Mouse (Mus musculus) stomach, embryonic 15.5 days (tissue): ENCODE results near the gene 2410004B18Rik. TPM values are rescaled to one million over a fixed set of nuclear protein-coding genes. Genes with fewer than 3 reads are reported as not detected.

Source experiments
- ATAC-seq: fragments of 200-750 bp; cut with Nextera tagmentation; 2 replicates; pipeline ENCODE4 v1.8.0; 2017; ENCODE audit warnings: low read depth, moderate number of reproducible peaks, moderate TSS enrichment; ENCODE audit not compliant: insufficient read depth, low FRiP score
- H3K27ac ChIP-seq: fragments of 300-500 bp; sonication (generic); 2 replicates; pipeline ENCODE4 v1.5.1; 2015; ENCODE audit warnings: mild to moderate bottlenecking, inconsistent platforms
- H3K27me3 ChIP-seq: fragments of 300-500 bp; sonication (generic); replicated peaks from 2 replicates; pipeline ENCODE4 v1.6.1; 2015; ENCODE audit warnings: inconsistent platforms
- H3K36me3 ChIP-seq: fragments of 300-500 bp; sonication (generic); 2 replicates; pipeline ENCODE4 v1.6.1; 2015; ENCODE audit warnings: inconsistent platforms
- H3K4me1 ChIP-seq: fragments of 300-500 bp; sonication (generic); 2 replicates; pipeline ENCODE4 v1.6.1; 2015; ENCODE audit warnings: inconsistent platforms
- H3K4me2 ChIP-seq: fragments of 300-500 bp; sonication (generic); 2 replicates; pipeline ENCODE4 v1.6.1; 2015; ENCODE audit warnings: mild to moderate bottlenecking, inconsistent platforms
- H3K4me3 ChIP-seq: fragments of 300-500 bp; sonication (generic); replicated peaks from 2 replicates; pipeline ENCODE4 v1.5.1; 2015; ENCODE audit warnings: inconsistent platforms
- H3K9ac ChIP-seq: fragments of 300-500 bp; sonication (generic); 2 replicates; pipeline ENCODE4 v1.6.1; 2015; ENCODE audit warnings: inconsistent platforms
- H3K9me3 ChIP-seq: fragments of 300-500 bp; sonication (generic); 2 replicates; pipeline ENCODE4 v1.6.1; 2016; ENCODE audit warnings: inconsistent platforms
- WGBS: fragments of 180-500 bp; shearing (Covaris S2); methylation state at CpG from one replicate; pipeline ENCODE4 v1.1.7; 2015; 5-methylcytosine and 5-hydroxymethylcytosine counted together
- polyA plus RNA-seq: library from polyadenylated mRNA; unstranded; fragments of >200 nt; fragmentation: Nextera tagmentation; extraction: Ambion mirVana; gene quantifications from 2 replicates; pipeline ENCODE4 v1.2.1, GENCODE M21; 2015

The 2410004B18Rik gene
- 47.6 and 49.0 TPM in 2 replicates for polyA plus RNA-seq

DNA sequence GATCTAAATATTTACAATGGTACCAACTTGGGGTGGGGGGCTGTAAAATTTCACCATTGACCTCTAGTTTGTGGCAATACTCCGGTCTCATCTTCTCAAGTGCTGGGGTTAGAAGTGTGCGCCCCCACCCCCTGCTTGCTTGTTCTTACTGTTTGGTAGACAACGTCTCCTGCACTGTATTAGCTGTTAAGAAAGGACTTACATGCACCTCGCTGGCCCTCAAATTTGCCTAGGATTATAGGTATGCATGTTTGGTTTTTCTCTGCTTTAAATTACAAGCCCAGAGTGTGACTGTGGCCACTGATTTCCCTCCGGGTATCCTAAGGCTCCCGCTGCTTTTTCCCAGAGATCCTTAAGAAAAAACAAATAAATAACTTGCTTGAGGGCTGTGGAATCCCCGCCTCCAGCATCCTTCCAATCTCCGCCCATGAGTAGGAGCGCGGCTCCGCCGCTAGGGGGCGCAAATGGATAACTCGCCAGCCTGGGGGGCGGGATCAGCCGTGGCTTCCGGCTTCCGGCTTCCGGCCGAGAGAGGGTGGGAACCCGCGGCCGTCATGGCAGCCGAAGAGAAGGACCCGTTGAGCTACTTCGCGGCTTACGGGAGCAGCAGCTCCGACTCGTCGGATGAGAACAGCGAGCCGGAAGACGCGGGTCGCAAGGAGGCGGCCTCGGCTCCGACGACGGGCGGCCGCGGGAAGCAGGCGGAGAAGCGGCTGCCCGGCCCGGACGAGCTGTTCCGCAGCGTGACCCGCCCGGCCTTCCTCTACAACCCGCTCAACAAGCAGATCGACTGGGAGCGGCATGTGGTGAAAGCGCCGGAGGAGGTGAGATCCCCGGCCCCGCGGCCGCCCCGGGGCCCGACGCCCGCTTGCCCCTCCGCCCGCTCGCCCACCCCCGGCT is at the start of gene 2410004B18Rik:
Gene 2410004B18Rik (plus strand): TSS at position 510 of the 900 bp plus-strand sequence.
- ATAC-seq = peak; percentile 92
- Histone ChIP-seq H3K9ac (peak within 1 kb of the TSS; percentile 95), H3K4me3 (peak within 1 kb of the TSS; percentile 99), H3K4me2 (peak within 1 kb of the TSS; percentile 80), H3K27me3 (no peaks in the 10 kb centered on the region), H3K4me1 (peaks cover 19% of the 10 kb centered on the region), H3K27ac (peak within 1 kb of the TSS; percentile 84), H3K9me3 (no peaks in the 10 kb centered on the region), H3K36me3 (peaks cover 11% of the 10 kb centered on the region; the same call in 1 of the 2 replicates)
- under 1% methylated on average over 59 of the region's 70 CpGs for WGBS

DNA sequence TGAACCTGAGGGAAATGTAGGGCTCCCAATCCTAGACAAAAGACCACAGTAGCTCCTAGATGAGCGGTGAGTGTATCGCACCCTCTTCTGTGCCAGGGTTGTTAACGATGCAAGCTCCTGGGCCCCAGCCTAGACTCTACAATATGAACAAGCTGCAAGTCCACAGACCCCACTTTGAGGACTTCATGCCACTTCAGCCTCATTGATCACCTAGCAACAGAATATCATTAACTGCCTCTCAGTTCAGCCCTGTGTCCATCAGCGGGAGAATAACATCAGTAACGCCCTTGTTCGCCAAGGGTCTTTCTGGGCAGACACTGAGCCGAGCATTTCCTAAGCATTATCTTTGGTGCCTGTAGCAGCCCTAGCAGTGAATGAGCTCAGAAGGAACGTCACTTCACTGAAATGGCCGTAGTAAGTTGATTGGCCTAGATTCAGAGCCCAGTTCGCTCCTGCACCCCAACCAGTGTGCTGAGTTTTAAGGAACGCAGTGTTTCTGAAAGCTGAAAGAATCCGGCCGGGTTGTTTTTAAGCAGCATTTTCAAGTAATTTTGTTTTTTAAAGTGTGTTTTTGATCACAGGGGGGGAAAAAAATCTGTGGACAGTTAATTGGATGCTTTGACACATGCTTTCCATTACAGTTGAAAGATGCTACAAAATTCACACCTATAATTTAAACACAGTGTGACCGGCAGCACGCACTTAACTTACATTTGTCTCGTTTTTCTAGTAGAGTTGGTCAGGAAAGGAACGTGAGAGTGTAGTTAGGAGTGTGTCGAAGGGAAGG is 47.3 kb upstream of the 2410004B18Rik start:
- Histone ChIP-seq H3K9ac (no peak overlapping the region), H3K36me3 (no peaks in the 10 kb centered on the region), H3K9me3 (no peaks in the 10 kb centered on the region), H3K4me2 (no peak overlapping the region), H3K4me1 (0 out of 2 replicates have a peak, but pooled peaks cover 6% of the 10 kb centered on the region), H3K4me3 (no peak overlapping the region), H3K27ac (no peak overlapping the region), H3K27me3 (no peaks in the 10 kb centered on the region)
- 84% methylated on average over 18 of the region's 18 CpGs for WGBS
- ATAC-seq = no peak

DNA sequence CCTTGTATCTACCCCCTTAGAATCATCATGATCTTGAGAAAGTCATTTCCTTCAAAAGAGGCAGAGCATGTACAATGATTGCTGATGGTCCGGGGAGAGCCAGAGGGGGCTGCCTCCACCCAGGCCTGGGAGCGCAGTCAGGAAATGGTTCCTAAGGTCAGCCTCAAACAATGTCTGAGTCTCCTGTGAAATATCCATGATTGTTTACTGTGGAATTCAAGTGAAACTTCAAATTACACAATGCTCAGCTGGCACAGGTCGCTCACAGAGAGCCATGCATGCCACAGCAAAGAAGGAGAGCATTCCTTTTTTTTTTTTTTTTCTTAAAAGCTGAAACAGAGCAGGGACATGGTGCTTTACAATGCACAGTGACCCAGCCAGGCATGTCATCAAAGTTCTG is 45.4 kb upstream of the 2410004B18Rik start:
- 67% methylated on average over 3 of the region's 3 CpGs for WGBS
- Histone ChIP-seq H3K27ac (no peak overlapping the region), H3K4me1 (no peaks in the 10 kb centered on the region), H3K9ac (no peak overlapping the region), H3K36me3 (no peaks in the 10 kb centered on the region), H3K4me3 (no peak overlapping the region), H3K9me3 (no peaks in the 10 kb centered on the region), H3K4me2 (no peak overlapping the region), H3K27me3 (no peaks in the 10 kb centered on the region)
- no peak for ATAC-seq

DNA sequence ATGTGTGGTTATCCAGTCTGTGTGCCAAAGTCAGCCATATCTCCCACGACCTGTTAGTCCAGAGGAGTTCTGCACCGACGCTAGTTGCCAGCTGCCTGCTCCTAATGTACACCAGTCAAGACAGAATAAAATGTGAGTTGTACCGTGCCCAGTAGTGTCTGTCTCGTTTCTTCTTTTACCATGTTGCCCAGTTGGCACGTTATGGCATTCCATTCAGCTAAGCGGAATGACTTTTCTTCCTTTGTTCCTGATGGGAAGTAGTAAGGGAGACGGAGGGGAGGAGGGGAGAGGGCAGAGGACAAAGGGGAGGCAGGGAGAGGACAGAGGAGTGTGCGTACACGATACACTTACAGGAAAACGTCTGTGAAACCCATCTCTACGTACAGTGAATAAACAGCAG is 43.7 kb upstream of the 2410004B18Rik start:
- no peak overlapping the region for H3K9ac ChIP-seq
- no peak overlapping the region for H3K27ac ChIP-seq
- no peak overlapping the region for H3K4me3 ChIP-seq
- H3K36me3 ChIP-seq = no peaks in the 10 kb centered on the region
- ATAC-seq = no peak
- 74% methylated on average over 12 of the region's 12 CpGs for WGBS
- no peak overlapping the region for H3K4me2 ChIP-seq
- no peaks in the 10 kb centered on the region for H3K27me3 ChIP-seq
- H3K4me1 ChIP-seq = no peaks in the 10 kb centered on the region
- no peaks in the 10 kb centered on the region for H3K9me3 ChIP-seq

DNA sequence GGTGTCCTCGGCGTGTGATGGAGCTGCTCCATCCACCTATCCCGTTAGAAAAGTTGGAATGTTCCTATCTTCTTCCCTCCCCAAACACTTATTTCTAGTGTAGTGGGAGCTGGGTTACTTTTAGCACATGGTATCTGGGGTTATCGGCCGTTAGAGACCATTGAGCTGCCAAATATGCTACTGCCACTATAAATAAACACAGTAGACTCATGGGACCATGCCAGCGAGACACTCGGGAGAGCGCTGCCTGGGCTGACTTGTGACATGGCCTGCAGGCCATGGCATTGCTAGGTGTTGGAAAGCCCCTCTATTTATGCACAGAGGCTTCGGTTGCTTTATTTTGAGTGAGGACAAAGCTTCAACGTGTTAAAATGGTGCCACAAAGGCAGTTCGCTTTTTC is 40.1 kb upstream of the 2410004B18Rik start:
- Histone ChIP-seq H3K36me3 (no peaks in the 10 kb centered on the region), H3K27me3 (no peaks in the 10 kb centered on the region), H3K4me2 (no peak overlapping the region), H3K4me3 (no peak overlapping the region), H3K9me3 (no peaks in the 10 kb centered on the region), H3K4me1 (no peaks in the 10 kb centered on the region), H3K27ac (no peak overlapping the region), H3K9ac (no peak overlapping the region)
- 75% methylated on average over 11 of the region's 11 CpGs for WGBS
- ATAC-seq = no peak

DNA sequence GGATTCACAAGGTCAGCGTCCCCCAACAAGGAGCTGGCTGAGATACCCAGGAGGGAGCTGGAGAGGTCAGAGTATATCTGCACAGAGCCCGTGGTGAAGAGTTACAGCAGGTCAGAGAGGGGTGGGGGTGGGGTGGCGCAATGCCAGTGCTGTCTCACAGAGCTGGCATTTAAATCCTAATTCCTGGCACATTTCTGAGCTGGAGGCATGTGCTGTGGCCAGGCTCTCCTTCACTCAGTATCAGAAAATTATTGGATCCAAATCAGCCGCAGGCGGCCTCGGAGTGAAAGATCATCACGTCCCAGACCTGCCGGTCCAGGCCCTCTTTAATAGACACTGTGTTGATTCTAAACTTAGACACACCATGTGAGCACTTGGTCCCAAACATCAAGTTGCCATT is 38.0 kb upstream of the 2410004B18Rik start:
- no peak for ATAC-seq
- 69% methylated on average over 8 of the region's 8 CpGs for WGBS
- H3K4me2 ChIP-seq = no peak overlapping the region

DNA sequence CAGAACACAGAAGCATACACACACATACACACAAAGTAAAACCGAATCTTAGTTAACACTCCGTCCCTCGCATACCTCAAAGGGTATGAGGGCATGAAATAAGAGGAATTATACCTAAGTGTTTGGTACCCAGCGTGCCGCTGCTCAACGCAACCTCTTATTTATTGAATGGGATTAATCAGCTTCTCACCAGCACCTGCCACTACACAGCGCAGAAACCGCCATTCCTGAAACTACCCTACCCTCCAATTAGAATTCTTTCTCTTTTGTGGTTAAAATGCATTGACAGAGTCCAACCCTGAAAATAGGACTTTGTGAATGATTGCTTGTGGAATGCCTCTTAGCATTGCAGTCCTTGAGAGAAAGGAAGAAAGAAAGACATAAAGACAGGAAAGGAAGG is 34.3 kb upstream of the 2410004B18Rik start:
- Histone ChIP-seq H3K4me3 (no peak overlapping the region), H3K4me1 (no peaks in the 10 kb centered on the region), H3K9me3 (no peaks in the 10 kb centered on the region), H3K4me2 (no peak overlapping the region), H3K9ac (no peak overlapping the region), H3K36me3 (no peaks in the 10 kb centered on the region), H3K27ac (no peak overlapping the region), H3K27me3 (no peaks in the 10 kb centered on the region)
- no peak for ATAC-seq
- WGBS = 91% methylated on average over 8 of the region's 8 CpGs

More for the DNA sequence above, 38.0 kb upstream of the 2410004B18Rik start:
- Histone ChIP-seq H3K36me3 (no peaks in the 10 kb centered on the region), H3K27me3 (no peaks in the 10 kb centered on the region), H3K9me3 (no peaks in the 10 kb centered on the region), H3K9ac (no peak overlapping the region), H3K4me1 (no peaks in the 10 kb centered on the region), H3K4me3 (no peak overlapping the region), H3K27ac (no peak overlapping the region)

DNA sequence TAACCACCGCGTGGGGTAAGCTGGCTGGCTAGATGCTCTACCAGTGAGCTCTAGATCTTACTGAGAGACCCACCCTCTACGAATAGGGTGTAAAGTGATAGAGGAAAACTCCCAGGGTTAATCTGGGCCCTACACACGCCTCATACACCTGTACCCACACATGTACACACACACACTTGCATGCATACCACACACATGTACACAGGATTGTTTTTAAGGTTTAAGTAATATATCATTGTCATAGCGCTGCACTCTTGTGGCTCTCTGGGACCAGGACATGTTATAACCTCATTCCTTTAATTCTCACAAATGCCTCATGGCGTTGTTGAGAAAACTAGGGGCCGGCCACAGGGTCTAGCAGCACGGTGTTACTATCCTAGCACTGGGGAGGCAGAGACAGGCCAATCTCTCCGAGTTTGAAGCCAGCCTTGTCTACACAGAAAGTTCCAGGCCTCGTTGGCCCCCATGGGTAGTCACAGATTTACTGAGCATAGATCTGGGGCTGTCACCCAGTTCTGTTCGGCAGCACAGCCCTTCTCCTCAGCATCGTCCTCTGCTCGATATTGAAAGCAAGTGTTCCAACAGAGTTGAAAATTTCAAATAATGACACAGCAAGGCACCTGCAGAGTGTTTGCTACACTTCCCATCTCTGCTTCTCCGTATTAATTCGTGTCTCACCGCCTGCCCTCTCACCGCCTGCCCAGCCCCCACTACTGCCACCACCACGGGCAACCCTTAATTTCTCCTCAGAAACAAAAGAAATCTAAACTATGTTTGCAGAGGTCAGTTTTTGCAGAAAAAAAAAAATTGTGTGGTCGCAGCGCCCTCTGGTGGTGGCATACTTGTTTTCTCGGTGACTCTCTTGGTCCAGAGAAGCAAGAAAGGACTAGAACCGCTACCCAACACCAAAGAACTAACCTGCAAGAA is 32.7 kb upstream of the 2410004B18Rik start:
- Histone ChIP-seq H3K4me2 (peak overlapping the region; percentile 38), H3K27me3 (no peaks in the 10 kb centered on the region), H3K9me3 (no peaks in the 10 kb centered on the region), H3K4me3 (no peak overlapping the region), H3K4me1 (no peaks in the 10 kb centered on the region), H3K9ac (no peak overlapping the region), H3K36me3 (no peaks in the 10 kb centered on the region), H3K27ac (no peak overlapping the region)
- ATAC-seq = no peak; the same call in 1 of the 2 replicates
- WGBS = 53% methylated on average over 22 of the region's 22 CpGs

DNA sequence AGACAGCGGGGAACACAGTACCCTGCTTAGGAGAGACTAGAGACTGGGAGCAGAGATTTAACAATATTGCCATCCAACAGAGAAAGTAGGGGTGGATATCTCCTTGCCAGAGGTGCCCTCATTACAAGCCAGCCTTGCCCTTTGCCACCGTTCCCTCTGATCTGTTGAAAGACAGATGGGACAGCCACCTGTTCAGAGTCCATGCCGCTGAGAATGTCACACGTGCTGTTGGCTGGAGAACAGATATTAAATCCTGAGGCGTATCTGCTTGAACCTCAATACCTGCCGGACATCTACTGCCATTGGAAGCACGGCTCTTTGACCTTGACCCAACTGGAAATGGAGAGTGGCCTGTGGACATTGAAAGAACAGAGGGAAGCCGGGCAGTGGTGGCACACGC is 31.2 kb upstream of the 2410004B18Rik start:
- Histone ChIP-seq H3K27me3 (no peaks in the 10 kb centered on the region), H3K27ac (no peak overlapping the region), H3K4me3 (no peak overlapping the region), H3K4me1 (no peaks in the 10 kb centered on the region), H3K9me3 (no peaks in the 10 kb centered on the region), H3K9ac (no peak overlapping the region), H3K36me3 (no peaks in the 10 kb centered on the region), H3K4me2 (no peak overlapping the region)
- ATAC-seq = no peak
- WGBS = 88% methylated on average over 9 of the region's 9 CpGs

DNA sequence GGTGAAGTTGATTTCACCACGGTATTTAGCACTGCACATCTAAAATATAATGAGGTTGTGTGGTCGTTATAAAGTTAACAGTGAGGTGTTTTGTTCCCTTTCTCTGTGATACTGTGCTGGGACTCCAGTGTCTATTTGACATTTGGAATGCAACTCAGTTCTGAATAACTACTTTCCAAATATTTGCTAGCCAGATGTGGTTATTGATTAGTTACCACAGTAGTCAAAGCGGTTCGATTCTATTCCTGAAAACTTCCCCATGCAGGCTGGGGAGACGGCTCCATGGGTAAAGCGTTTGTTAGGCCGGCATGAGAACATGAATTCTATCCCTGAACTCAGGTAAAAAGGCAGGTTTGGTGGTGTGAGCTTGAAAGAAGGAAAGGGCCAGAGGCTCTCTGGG is 25.3 kb upstream of the 2410004B18Rik start:
- no peaks in the 10 kb centered on the region for H3K9me3 ChIP-seq
- H3K27me3 ChIP-seq = no peaks in the 10 kb centered on the region
- no peak overlapping the region for H3K4me2 ChIP-seq
- no peak for ATAC-seq
- H3K27ac ChIP-seq = no peak overlapping the region
- WGBS = 64% methylated on average over 7 of the region's 7 CpGs
- no peak overlapping the region for H3K9ac ChIP-seq
- H3K4me1 ChIP-seq = no peaks in the 10 kb centered on the region
- no peak overlapping the region for H3K4me3 ChIP-seq
- no peaks in the 10 kb centered on the region for H3K36me3 ChIP-seq

DNA sequence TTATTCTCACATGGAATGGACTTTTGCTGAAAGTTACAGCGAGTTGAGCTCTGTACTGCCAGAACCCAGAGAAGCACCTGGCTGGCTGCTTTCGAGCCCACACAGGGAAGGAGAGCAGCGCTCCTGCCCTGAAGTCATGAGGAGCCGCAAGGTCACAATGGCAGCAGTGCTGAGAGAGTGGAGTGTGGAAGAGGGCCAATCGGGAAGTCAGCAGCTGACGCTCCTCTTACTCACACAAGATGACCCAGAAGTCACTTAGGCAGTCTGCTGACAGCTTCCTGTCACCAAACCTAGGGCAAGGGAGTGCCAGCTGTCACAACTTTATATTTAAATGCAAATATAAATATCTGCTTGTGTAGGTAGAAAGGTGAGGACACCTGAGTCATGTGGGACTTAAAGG is 24.6 kb upstream of the 2410004B18Rik start:
- H3K27ac ChIP-seq = no peak overlapping the region
- no peaks in the 10 kb centered on the region for H3K9me3 ChIP-seq
- H3K4me3 ChIP-seq = no peak overlapping the region
- no peak overlapping the region for H3K9ac ChIP-seq
- no peaks in the 10 kb centered on the region for H3K36me3 ChIP-seq
- H3K4me2 ChIP-seq = no peak overlapping the region
- H3K27me3 ChIP-seq = no peaks in the 10 kb centered on the region
- H3K4me1 ChIP-seq = no peaks in the 10 kb centered on the region
- no peak for ATAC-seq
- WGBS = 67% methylated on average over 6 of the region's 6 CpGs
